Mouse (Mus musculus) bone marrow, adult 2 months (tissue): ENCODE measurements around the gene Pappa2. TPM values are rescaled to one million over a fixed set of nuclear protein-coding genes. Genes with fewer than 3 reads are reported as not detected.

Source experiments
- H3K27ac ChIP-seq: fragments of 200-500 bp; 2 replicates; pipeline ENCODE4 v1.5.1; 2012; ENCODE audit warnings: low read depth, mild to moderate bottlenecking, control low read depth, inconsistent platforms, low read length; ENCODE audit not compliant: control insufficient read depth, poor library complexity, insufficient read depth
- H3K4me1 ChIP-seq: fragments of 200-500 bp; 2 replicates; pipeline ENCODE4 v1.6.1; 2011; ENCODE audit warnings: low read length; ENCODE audit not compliant: control insufficient read depth, insufficient read depth
- H3K4me3 ChIP-seq: fragments of 200-500 bp; replicated peaks from 2 replicates; pipeline ENCODE3; 2011; ENCODE audit warnings: mild to moderate bottlenecking, low read depth, low read length, control low read depth; ENCODE audit not compliant: control insufficient read depth
- CTCF ChIP-seq: fragments of 200-500 bp; IDR thresholded peaks from 2 replicates; pipeline ENCODE4 v1.5.1; 2011; ENCODE audit warnings: low read length, control low read depth; ENCODE audit not compliant: control insufficient read depth, insufficient read depth
- POLR2A ChIP-seq: fragments of 200-500 bp; IDR thresholded peaks from 2 replicates; pipeline ENCODE4 v1.6.1; 2011; ENCODE audit warnings: low read depth, mild to moderate bottlenecking, control low read depth, low read length, borderline replicate concordance; ENCODE audit not compliant: control insufficient read depth
- WGBS: fragments of 180-500 bp; shearing (Covaris S2); methylation state at CpG from one replicate; pipeline ENCODE4 v1.1.7; 2018; 5-methylcytosine and 5-hydroxymethylcytosine counted together
- polyA plus RNA-seq: library from polyadenylated mRNA; stranded (reverse); fragments of >200 nt; gene quantifications from 2 replicates; pipeline ENCODE4 v1.2.4, GENCODE M21; 2011; ENCODE audit warnings: low replicate concordance; ENCODE audit not compliant: missing spikeins, insufficient read depth, insufficient read length

The Pappa2 gene
- polyA plus RNA-seq, 1 experiment, result not detected

- 74% methylated on average over 7 of the region's 7 CpGs for WGBS
- TF ChIP-seq CTCF (no peak), POLR2A (no peak)
- Histone ChIP-seq H3K4me1 (no peaks in the 10 kb centered on the region), H3K27ac (no peak overlapping the region), H3K4me3 (no peak overlapping the region)
Observed at GRCm38 (mm10) chr1:158770036-158770655, 210.1 kb downstream of the Pappa2 start.

- H3K4me1 ChIP-seq, result no peaks in the 10 kb centered on the region
- TF ChIP-seq POLR2A, result no peak
- TF ChIP-seq CTCF, result no peak
- 58% methylated on average over 2 of the region's 2 CpGs for WGBS
- H3K27ac ChIP-seq, result no peak overlapping the region
- no peak overlapping the region for H3K4me3 ChIP-seq
Observed at GRCm38 (mm10) chr1:158765842-158766241, 214.4 kb downstream of the Pappa2 start.

- TF ChIP-seq CTCF, result no peak
- TF ChIP-seq POLR2A, result no peak
- WGBS, result 72% methylated on average over 6 of the region's 6 CpGs
- H3K4me1 ChIP-seq, result no peaks in the 10 kb centered on the region
- H3K27ac ChIP-seq, result no peak overlapping the region
- H3K4me3 ChIP-seq, result no peak overlapping the region
Observed at GRCm38 (mm10) chr1:158764727-158765126, 215.6 kb downstream of the Pappa2 start.

- Histone ChIP-seq H3K27ac (no peak overlapping the region), H3K4me1 (no peaks in the 10 kb centered on the region)
- TF ChIP-seq POLR2A (no peak), CTCF (no peak)
Observed at GRCm38 (mm10) chr1:158764211-158764610, 216.1 kb downstream of the Pappa2 start.

GRCm38 (mm10) chr1:158748356-158749096 is 231.8 kb downstream of the Pappa2 start:
- no peak overlapping the region for H3K27ac ChIP-seq
- H3K4me3 ChIP-seq, result no peak overlapping the region
- H3K4me1 ChIP-seq, result no peaks in the 10 kb centered on the region
- WGBS, result 64% methylated on average over 10 of the region's 10 CpGs
- TF ChIP-seq CTCF, result no peak
- TF ChIP-seq POLR2A, result no peak

More at GRCm38 (mm10) chr1:158764211-158764610, 216.1 kb downstream of the Pappa2 start:
- H3K4me3 ChIP-seq, result no peak overlapping the region

- no peak for TF ChIP-seq POLR2A
- no peak for TF ChIP-seq CTCF
- 71% methylated on average over 5 of the region's 5 CpGs for WGBS
- Histone ChIP-seq H3K4me3 (no peak overlapping the region), H3K27ac (no peak overlapping the region), H3K4me1 (no peaks in the 10 kb centered on the region)
Observed at GRCm38 (mm10) chr1:158741449-158741848, 238.8 kb downstream of the Pappa2 start.

- H3K4me1 ChIP-seq, result no peaks in the 10 kb centered on the region
- H3K4me3 ChIP-seq, result no peak overlapping the region
- whole genome bisulfite sequencing, result 78% methylated on average over 5 of the region's 5 CpGs
- no peak overlapping the region for H3K27ac ChIP-seq
- TF ChIP-seq POLR2A (no peak), CTCF (no peak)
Observed at GRCm38 (mm10) chr1:158740949-158741348, 239.3 kb downstream of the Pappa2 start.

GRCm38 (mm10) chr1:158740161-158740766 is 240.0 kb downstream of the Pappa2 start:
- H3K27ac ChIP-seq, result no peak overlapping the region
- TF ChIP-seq POLR2A (no peak), CTCF (no peak)
- no peaks in the 10 kb centered on the region for H3K4me1 ChIP-seq
- WGBS, result 76% methylated on average over 6 of the region's 6 CpGs
- H3K4me3 ChIP-seq, result no peak overlapping the region
